Mouse (Mus musculus) heart, embryonic 16.5 days (tissue): ENCODE results near the gene Slc25a41. TPM values are rescaled to one million over a fixed set of nuclear protein-coding genes. Genes with fewer than 3 reads are reported as not detected.

ENCODE experiments used
- ATAC-seq: fragments of 200-750 bp; cut with Nextera tagmentation; replicated peaks from 2 replicates; pipeline ENCODE4 v1.8.0; 2017; ENCODE audit warnings: moderate number of reproducible peaks; ENCODE audit not compliant: insufficient read depth, low FRiP score; ENCODE audit errors: extremely low read depth
- H3K27ac ChIP-seq: fragments of 300-500 bp; sonication (generic); 2 replicates; pipeline ENCODE4 v1.5.1; 2014; ENCODE audit warnings: mild to moderate bottlenecking, low read length, control low read depth, moderate library complexity
- H3K27me3 ChIP-seq: fragments of 300-500 bp; sonication (generic); 2 replicates; pipeline ENCODE4 v1.6.1; 2014; ENCODE audit warnings: low read length, mixed read lengths; ENCODE audit not compliant: control insufficient read depth, insufficient read depth
- H3K36me3 ChIP-seq: fragments of 300-500 bp; sonication (generic); 2 replicates; pipeline ENCODE4 v1.6.1; 2014; ENCODE audit not compliant: control insufficient read depth, insufficient read depth
- H3K4me1 ChIP-seq: fragments of 300-500 bp; sonication (generic); 2 replicates; pipeline ENCODE4 v1.6.1; 2014; ENCODE audit warnings: low read length, mixed read lengths; ENCODE audit not compliant: control insufficient read depth, insufficient read depth
- H3K4me2 ChIP-seq: fragments of 300-500 bp; sonication (generic); 2 replicates; pipeline ENCODE4 v1.6.1; 2014; ENCODE audit warnings: low read depth, mild to moderate bottlenecking, control low read depth, low read length
- H3K4me3 ChIP-seq: fragments of 300-500 bp; sonication (generic); 2 replicates; pipeline ENCODE4 v1.5.1; 2014; ENCODE audit warnings: mild to moderate bottlenecking, control low read depth, low read length
- H3K9ac ChIP-seq: fragments of 300-500 bp; sonication (generic); 2 replicates; pipeline ENCODE4 v1.6.1; 2014; ENCODE audit warnings: low read length, control low read depth
- H3K9me3 ChIP-seq: fragments of 300-500 bp; sonication (generic); replicated peaks from 2 replicates; pipeline ENCODE4 v1.6.1; 2016; ENCODE audit warnings: low read length; ENCODE audit not compliant: control insufficient read depth
- WGBS: fragments of 180-500 bp; shearing (Covaris S2); extraction: QIAGEN DNeasy Blood & Tissue Kit; methylation state at CpG from one replicate; pipeline ENCODE4 v1.1.7; 2014; 5-methylcytosine and 5-hydroxymethylcytosine counted together
- polyA plus RNA-seq: library from polyadenylated mRNA; unstranded; fragments of >200 nt; fragmentation: Nextera tagmentation; extraction: Ambion mirVana; gene quantifications from 2 replicates; pipeline ENCODE4 v1.2.1, GENCODE M21; 2015

Slc25a41 gene
- not detected in 2 replicates for polyA plus RNA-seq

- Histone ChIP-seq H3K9me3 (no peaks in the 10 kb centered on the region), H3K27me3 (peaks cover 12% of the 10 kb centered on the region), H3K4me3 (no peak within 1 kb of the TSS), H3K4me2 (no peak within 1 kb of the TSS), H3K4me1 (peaks cover 3% of the 10 kb centered on the region; the same call in 1 of the 2 replicates), H3K36me3 (no peaks in the 10 kb centered on the region; the same call in 1 of the 2 replicates), H3K27ac (no peak within 1 kb of the TSS), H3K9ac (no peak within 1 kb of the TSS)
- ATAC-seq, result no peak
- WGBS, result 63% methylated on average over 8 of the region's 8 CpGs
Observed at GRCm38 (mm10) chr17:57041554-57041953, at the start of gene Slc25a41. TSS of gene Slc25a41 (minus strand) at chr17:57041654.

- peak within 1 kb of the TSS; percentile 63 for H3K4me2 ChIP-seq
- peaks cover 16% of the 10 kb centered on the region for H3K27me3 ChIP-seq
- H3K4me3 ChIP-seq, result peak within 1 kb of the TSS; percentile 41
- peak within 1 kb of the TSS; percentile 47; the same call in 1 of the 2 replicates for H3K9ac ChIP-seq
- H3K9me3 ChIP-seq, result no peaks in the 10 kb centered on the region
- H3K36me3 ChIP-seq, result no peaks in the 10 kb centered on the region
- peak; percentile 68; the same call in 1 of the 2 replicates for ATAC-seq
- H3K27ac ChIP-seq, result no peak within 1 kb of the TSS
- 2% methylated on average over 31 of the region's 31 CpGs for WGBS
- peaks cover 6% of the 10 kb centered on the region for H3K4me1 ChIP-seq
Observed at GRCm38 (mm10) chr17:57087049-57087832, 45.8 kb upstream of the Slc25a41 start, which contains the start of gene Tubb4a. TSS of gene Tubb4a (minus strand) at chr17:57087782.

GRCm38 (mm10) chr17:57085970-57086757 lies 44.7 kb upstream of the Slc25a41 start:
- Histone ChIP-seq H3K4me1 (peaks cover 6% of the 10 kb centered on the region), H3K36me3 (no peaks in the 10 kb centered on the region), H3K9ac (no peak overlapping the region), H3K27me3 (peaks cover 16% of the 10 kb centered on the region), H3K4me3 (no peak overlapping the region), H3K9me3 (no peaks in the 10 kb centered on the region), H3K4me2 (no peak overlapping the region), H3K27ac (no peak overlapping the region)
- WGBS, result 84% methylated on average over 11 of the region's 11 CpGs
- no peak for ATAC-seq

- 72% methylated on average over 5 of the region's 5 CpGs for WGBS
- Histone ChIP-seq H3K4me1 (peaks cover 6% of the 10 kb centered on the region), H3K9me3 (no peaks in the 10 kb centered on the region), H3K9ac (no peak overlapping the region), H3K36me3 (no peaks in the 10 kb centered on the region), H3K4me2 (no peak overlapping the region), H3K27ac (no peak overlapping the region), H3K27me3 (0 out of 2 replicates have a peak, but pooled peaks cover 6% of the 10 kb centered on the region), H3K4me3 (no peak overlapping the region)
- ATAC-seq, result no peak
Observed at GRCm38 (mm10) chr17:57082481-57082880, 41.0 kb upstream of the Slc25a41 start.

- Histone ChIP-seq H3K36me3 (no peaks in the 10 kb centered on the region), H3K27ac (no peak overlapping the region), H3K9ac (no peak overlapping the region), H3K4me2 (no peak overlapping the region), H3K27me3 (no peaks in the 10 kb centered on the region), H3K9me3 (no peaks in the 10 kb centered on the region), H3K4me3 (no peak overlapping the region), H3K4me1 (no peaks in the 10 kb centered on the region)
- WGBS, result 92% methylated on average over 31 of the region's 31 CpGs
- ATAC-seq, result no peak
Observed at GRCm38 (mm10) chr17:57081234-57081842, 39.9 kb upstream of the Slc25a41 start.

- 72% methylated on average over 3 of the region's 3 CpGs for WGBS
- no peak for ATAC-seq
- H3K36me3 ChIP-seq, result no peaks in the 10 kb centered on the region
- no peak overlapping the region for H3K4me2 ChIP-seq
- no peak overlapping the region for H3K9ac ChIP-seq
- no peaks in the 10 kb centered on the region for H3K4me1 ChIP-seq
- no peaks in the 10 kb centered on the region for H3K9me3 ChIP-seq
- H3K4me3 ChIP-seq, result no peak overlapping the region
- no peaks in the 10 kb centered on the region for H3K27me3 ChIP-seq
- no peak overlapping the region for H3K27ac ChIP-seq
Observed at GRCm38 (mm10) chr17:57079919-57080318, 38.5 kb upstream of the Slc25a41 start.

GRCm38 (mm10) chr17:57078336-57078735 lies 36.9 kb upstream of the Slc25a41 start, which contains the start of gene Dennd1c:
TSS of gene Dennd1c (minus strand) at chr17:57078514.
- Histone ChIP-seq H3K36me3 (no peaks in the 10 kb centered on the region), H3K9me3 (no peaks in the 10 kb centered on the region), H3K4me2 (peak within 1 kb of the TSS; percentile 10), H3K9ac (peak within 1 kb of the TSS; percentile 25; the same call in 1 of the 2 replicates), H3K4me1 (no peaks in the 10 kb centered on the region), H3K27ac (peak within 1 kb of the TSS; percentile 46), H3K4me3 (no peak within 1 kb of the TSS; the same call in 1 of the 2 replicates), H3K27me3 (no peaks in the 10 kb centered on the region; the same call in 1 of the 2 replicates)
- WGBS, result 35% methylated on average over 6 of the region's 6 CpGs
- peak; percentile 61 for ATAC-seq

- H3K9me3 ChIP-seq, result no peaks in the 10 kb centered on the region
- H3K27ac ChIP-seq, result no peak overlapping the region
- 44% methylated on average over 3 of the region's 3 CpGs for WGBS
- H3K9ac ChIP-seq, result no peak overlapping the region
- no peaks in the 10 kb centered on the region for H3K36me3 ChIP-seq
- ATAC-seq, result no peak
- H3K4me3 ChIP-seq, result no peak overlapping the region
- no peaks in the 10 kb centered on the region for H3K4me1 ChIP-seq
- no peaks in the 10 kb centered on the region; the same call in none of the 2 replicates for H3K27me3 ChIP-seq
- H3K4me2 ChIP-seq, result no peak overlapping the region
Observed at GRCm38 (mm10) chr17:57076916-57077315, 35.5 kb upstream of the Slc25a41 start.
